Mouse (Mus musculus): ENCODE data around the gene Cdon.

- TF ChIP-seq MAX (IDR thresholded peaks at IDR 0.05; ENCODE audit: low read length) (no peak), EP300 (IDR thresholded peaks at IDR 0.05; ENCODE audit: low read depth in 1 of 2, low read length in 2 of 2) (no peak), CTCF (IDR thresholded peaks at IDR 0.05 in 2 of 3, conservative IDR thresholded peaks at IDR 0.05 in 1 of 3; ENCODE audit: control insufficient read depth in 1 of 3, insufficient read depth in 1 of 3, low read depth in 2 of 3, low read length in 3 of 3, poor library complexity in 1 of 3, severe bottlenecking in 1 of 3) (no peak), USF2 (IDR thresholded peaks at IDR 0.05; ENCODE audit: borderline replicate concordance in 1 of 2, insufficient read depth in 1 of 2, low read depth in 1 of 2, low read length in 2 of 2) (no peak), MEF2A (IDR thresholded peaks at IDR 0.05; ENCODE audit: extremely low read depth, insufficient replicate concordance, low read depth, low read length, poor library complexity, severe bottlenecking) (no peak), ETS1 (IDR thresholded peaks at IDR 0.05; ENCODE audit: low read depth, low read length) (no peak), POLR2A (IDR thresholded peaks at IDR 0.05; ENCODE audit: control insufficient read depth in 1 of 2, insufficient read depth in 1 of 2, low read depth in 1 of 2, low read length in 2 of 2, poor library complexity in 1 of 2) (no peak), POLR2AphosphoS5 (IDR thresholded peaks at IDR 0.05; ENCODE audit: borderline replicate concordance, low read depth, low read length) (no peak), NELFE (IDR thresholded peaks at IDR 0.05; ENCODE audit: low read depth, low read length) (no peak), USF1 (IDR thresholded peaks at IDR 0.05; ENCODE audit: low read depth, low read length) (no peak)
These were observed 13.4 kb downstream of the Cdon start for GRCm38 (mm10) chr9:35434340-35434739.
